Mouse (Mus musculus) ovary, adult 10 weeks (tissue): ENCODE measurements around the gene Paox. TPM values are rescaled to one million over a fixed set of nuclear protein-coding genes. Genes with fewer than 3 reads are reported as not detected.

Source experiments
- polyA plus RNA-seq: library from polyadenylated mRNA; stranded (reverse); fragments of 350-450 nt; fragmentation: Illumina TruSeq; extraction: RNeasy Lipid Tissue Mini Kit (QIAGEN cat#74804); gene quantifications from one replicate; pipeline ENCODE4 v1.2.3, GENCODE M21; 2014

Paox gene
- polyA plus RNA-seq: 5.7 TPM

GRCm38 (mm10) chr7:140115583-140116328 lies at the start of gene Paox:
Paox (plus strand) TSS chr7:140115799.

GRCm38 (mm10) chr7:140082242-140082678 lies 33.3 kb upstream of the Paox start, which contains the start of gene Caly:
Caly (minus strand) TSS chr7:140082548.

GRCm38 (mm10) chr7:140092924-140093528 lies 22.6 kb upstream of the Paox start, which contains the start of gene Prap1:
Prap1 (plus strand) TSS chr7:140093395.

DNA sequence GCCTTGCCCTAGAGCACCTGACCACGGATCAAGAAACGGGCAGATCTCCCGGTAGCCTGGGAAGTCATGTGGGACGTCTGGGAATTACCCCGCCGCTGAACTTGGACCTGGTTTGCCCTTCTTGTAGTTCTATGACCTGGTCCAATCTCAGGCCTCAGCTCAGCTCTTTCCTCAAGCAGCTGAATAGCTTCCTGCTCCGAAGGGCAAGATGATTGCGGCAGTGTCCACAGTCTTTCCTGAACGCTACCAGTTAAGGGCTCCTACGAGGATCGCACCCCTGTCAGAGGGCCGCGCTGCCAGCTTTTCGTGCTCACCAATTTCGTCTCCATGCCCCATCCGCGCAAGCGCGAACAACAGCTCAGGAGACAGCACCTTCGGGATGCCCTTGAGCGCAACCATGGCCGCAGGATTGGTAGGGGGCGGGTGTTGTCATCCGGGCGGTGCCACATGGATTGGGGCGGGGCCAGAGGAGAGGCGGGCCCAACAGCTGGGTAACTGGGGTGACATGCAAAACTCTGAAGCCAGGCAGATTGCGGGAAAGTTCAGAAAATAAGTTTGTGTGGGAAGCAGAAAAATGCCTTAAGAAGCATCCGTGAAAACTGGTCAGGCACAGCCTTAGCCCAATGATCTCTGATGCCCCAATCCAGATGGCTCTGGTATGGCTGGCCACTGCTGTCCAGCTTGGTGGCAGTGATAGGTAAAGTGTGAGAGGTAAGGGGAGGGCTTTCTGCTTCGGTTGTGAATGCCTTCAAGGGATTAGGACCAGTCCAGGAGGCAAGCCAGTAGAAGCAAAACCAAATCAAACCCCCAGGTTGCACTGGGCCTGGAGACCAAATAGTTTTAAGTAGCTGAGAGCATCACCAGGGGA lies 13.4 kb upstream of the Paox start, which contains the start of gene Fuom:
Fuom (minus strand) TSS at position 449 of the 868 bp plus-strand sequence.

GRCm38 (mm10) chr7:140116329-140117054 lies 893 bp downstream of the Paox start, which contains the start of gene Echs1:
Echs1 (minus strand) TSS chr7:140116476.

DNA sequence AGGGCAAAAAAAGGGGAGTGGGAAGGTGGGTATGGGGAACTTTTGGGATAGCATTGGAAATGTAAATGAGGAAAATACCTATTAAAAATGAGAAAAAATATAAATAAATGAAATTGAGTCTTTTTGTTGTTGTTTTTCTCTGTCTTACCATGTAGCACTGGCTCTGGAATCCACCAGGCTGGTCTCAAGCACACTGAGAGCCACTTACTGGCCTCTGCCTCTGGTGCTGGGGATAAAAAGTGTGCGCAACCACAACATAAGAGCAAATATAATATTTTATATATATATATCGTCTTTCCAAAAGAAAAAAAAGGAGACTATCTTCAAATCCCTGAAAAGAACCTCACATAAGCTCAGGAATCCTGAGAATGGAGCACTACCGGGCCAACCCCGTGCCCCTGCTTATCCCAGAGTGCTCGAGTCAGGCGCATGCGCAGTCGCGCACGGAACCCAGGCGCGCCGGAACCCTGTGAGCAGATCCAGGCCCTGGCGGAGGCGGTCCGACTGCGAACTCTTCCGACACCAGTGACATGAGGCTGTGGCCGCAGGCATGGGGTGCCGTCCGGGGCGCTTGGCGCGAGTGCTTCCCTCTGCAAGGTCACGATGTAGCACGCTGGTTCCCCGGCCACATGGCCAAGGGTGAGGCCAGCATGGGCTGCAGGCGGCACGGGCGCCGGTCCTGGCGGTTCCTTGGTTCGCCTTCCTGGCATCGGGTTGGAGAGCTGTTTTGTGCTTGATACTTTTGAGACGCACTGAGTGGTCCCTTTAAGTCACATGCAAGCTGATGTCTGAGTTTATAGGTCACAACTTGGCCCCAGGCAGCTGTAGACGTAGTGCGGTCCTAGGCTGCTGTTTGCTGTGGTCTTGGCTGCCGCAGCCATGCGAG lies 21.8 kb downstream of the Paox start, which contains the start of gene Mtg1:
Mtg1 (plus strand) TSS at position 430 of the 886 bp plus-strand sequence.

DNA sequence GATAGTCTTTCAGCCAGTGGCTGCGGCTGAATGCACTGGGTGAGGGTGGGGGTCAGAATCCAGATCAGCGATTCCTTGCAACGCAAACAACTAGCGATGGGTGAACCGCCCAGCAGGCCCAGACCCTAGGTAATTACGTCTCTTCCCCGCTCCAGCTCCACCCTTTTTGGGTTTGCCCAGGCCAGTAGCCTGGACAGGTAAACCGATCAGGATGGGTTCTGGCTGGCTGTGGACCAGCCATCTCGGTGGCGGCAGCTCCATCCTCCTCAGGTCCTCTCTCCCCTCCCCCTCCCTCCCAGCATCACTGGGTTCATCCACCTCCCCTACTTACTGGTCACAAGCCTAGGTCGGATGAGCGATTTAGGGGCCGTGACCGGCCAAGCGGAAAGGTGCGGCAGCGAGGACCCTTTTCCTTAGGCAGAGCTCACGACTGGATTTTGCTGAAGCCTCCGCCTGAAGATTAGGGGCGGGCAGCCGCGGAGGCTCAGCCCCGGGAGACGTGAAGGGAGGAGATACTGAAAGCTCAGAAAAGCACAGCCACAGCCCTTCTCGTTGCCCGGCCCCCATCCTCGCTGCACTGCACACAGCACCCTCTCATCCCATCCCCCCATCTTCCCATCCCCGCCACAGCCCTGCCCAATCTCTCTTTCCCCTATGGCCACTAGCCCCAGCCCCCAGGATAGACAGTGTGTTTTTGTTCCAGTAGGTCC lies 38.8 kb downstream of the Paox start, which contains the start of gene Sprn:
Sprn (minus strand) TSS at position 660 of the 710 bp plus-strand sequence.

GRCm38 (mm10) chr7:140164664-140165063 lies 49.1 kb downstream of the Paox start, which contains the start of gene Olfr522:
Olfr522 (minus strand) TSS chr7:140164764.

DNA sequence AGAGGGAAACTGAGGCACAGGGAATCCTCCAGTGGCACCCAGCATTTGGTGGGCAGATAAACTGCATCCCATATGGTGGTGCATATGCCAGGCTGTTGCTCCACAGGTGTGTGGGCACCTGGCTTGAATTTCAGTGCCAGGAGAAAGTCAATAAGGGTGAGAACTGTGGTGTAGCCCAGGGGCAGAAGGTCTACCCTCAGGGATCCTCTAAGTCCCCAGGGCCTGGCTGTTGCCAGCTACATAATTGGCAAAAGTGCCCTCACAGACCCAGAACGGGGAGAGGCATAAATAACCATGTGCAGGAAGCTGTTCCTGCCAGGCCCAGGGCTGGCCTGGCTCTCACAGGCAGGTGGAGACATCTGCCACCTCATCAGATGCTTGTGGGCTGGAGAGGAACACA lies 57.3 kb downstream of the Paox start, which contains the start of gene Olfr523:
Olfr523 (plus strand) TSS at position 282 of the 400 bp plus-strand sequence.

Other genes with a start within 250 kb of the Paox start
- 0.23 TPM for gene Kndc1, start 221.1 kb upstream of the Paox start, polyA plus RNA-seq
- gene Utf1, start 172.0 kb upstream of the Paox start, polyA plus RNA-seq: not detected
- gene 6430531B16Rik, start 137.0 kb upstream of the Paox start, polyA plus RNA-seq: not detected
- gene Adam8, start 123.2 kb upstream of the Paox start, polyA plus RNA-seq: 0.54 TPM
- gene Zfp511, start 79.4 kb upstream of the Paox start, polyA plus RNA-seq: 7.2 TPM
- 38.6 TPM for gene Tubgcp2, start 79.1 kb upstream of the Paox start, polyA plus RNA-seq
- 0.60 TPM for gene Msx3, start 66.7 kb upstream of the Paox start, polyA plus RNA-seq
- gene Caly, start 33.3 kb upstream of the Paox start, polyA plus RNA-seq: not detected
- not detected for gene Prap1, start 22.4 kb upstream of the Paox start, polyA plus RNA-seq
- 20.8 TPM for gene Fuom, start 13.4 kb upstream of the Paox start, polyA plus RNA-seq
- gene Echs1, start 677 bp downstream of the Paox start, polyA plus RNA-seq: 99.4 TPM
- 3.0 TPM for gene Mtg1, start 21.8 kb downstream of the Paox start, polyA plus RNA-seq
- gene Sprn, start 39.1 kb downstream of the Paox start, polyA plus RNA-seq: 2.9 TPM
- not detected for gene Olfr522, start 49.0 kb downstream of the Paox start, polyA plus RNA-seq
- not detected for gene Olfr523, start 57.4 kb downstream of the Paox start, polyA plus RNA-seq
- gene Olfr524, start 90.2 kb downstream of the Paox start, polyA plus RNA-seq: not detected
- gene Cd163l1, start 102.5 kb downstream of the Paox start, polyA plus RNA-seq: not detected
- not detected for gene 5830411N06Rik, start 131.5 kb downstream of the Paox start, polyA plus RNA-seq
- not detected for gene Olfr525, start 205.1 kb downstream of the Paox start, polyA plus RNA-seq
- gene Olfr527, start 218.2 kb downstream of the Paox start, polyA plus RNA-seq: not detected
- not detected for gene Olfr60, start 245.9 kb downstream of the Paox start, polyA plus RNA-seq